Mouse (Mus musculus) thymus, adult 2 months (tissue): ENCODE data around the gene Ccdc144b.

Experiments
- CTCF ChIP-seq: fragments of 200-500 bp; IDR thresholded peaks from 2 replicates; pipeline ENCODE4 v1.5.1; 2012; ENCODE audit warnings: mild to moderate bottlenecking, control low read depth, low read length, moderate library complexity, borderline replicate concordance; ENCODE audit not compliant: control insufficient read depth, poor library complexity, insufficient read depth; ENCODE audit errors: extremely low read depth
- POLR2A ChIP-seq: fragments of 200-500 bp; IDR thresholded peaks from 2 replicates; pipeline ENCODE4 v1.6.1; 2012; ENCODE audit warnings: mild to moderate bottlenecking, low read length, control low read depth, moderate library complexity; ENCODE audit not compliant: control insufficient read depth, poor library complexity, insufficient read depth; ENCODE audit errors: extremely low read depth

- no peak for TF ChIP-seq CTCF
- no peak for TF ChIP-seq POLR2A
Observed at GRCm38 (mm10) chr3:35971149-35971548, 82.2 kb downstream of the Ccdc144b start.
